15 mouse cellular contexts compared by ENCODE assay signal in genomic region chr8:81854543-81854942, GRCm38 (mm10).
A peak's percentile ranks its signal among the peaks of the same experiment; 100 is the strongest.
DNase-seq lines count a peak whose midpoint lies in the region; ATAC-seq and TF ChIP-seq lines count a peak whose summit lies in the region.
"Had no signal": no experiment of that assay in that cellular context is flagged by ENCODE, and none has a peak within 500 bp of the region (broad histone marks: within the 10 kb centered on the region; RNA-seq: fewer than 3 reads in every experiment).

No protein-coding gene starts in this region.

- no peaks in the 10 kb centered on the region for H3K79me2 ChIP-seq in heart, adult 2 months (replicated peaks; ENCODE audit: control insufficient read depth, insufficient read depth, low read length)
- no peaks in the 10 kb centered on the region for H3K79me2 ChIP-seq in CH12.LX (replicated peaks; ENCODE audit: control insufficient read depth, extremely low read depth, insufficient read depth, poor library complexity, severe bottlenecking)

- 0 out of 2 replicates have a peak overlapping the region, but pooled peaks have one; percentile 20 for H3K4me3 ChIP-seq in heart, adult 2 months
- peak overlapping the region in 2 of 3 experiments; percentile 7 to 8 for H3K4me3 ChIP-seq in CH12.LX (replicated peaks in 1 of 3; ENCODE audit: low read depth in 2 of 3, low read length in 2 of 3, poor library complexity in 1 of 3)
- H3K4me3 ChIP-seq in heart, embryonic 13.5 days = peak overlapping the region; percentile 27
- H3K4me3 ChIP-seq in hindbrain, postnatal 0 days (ENCODE audit: low read length) = no peak overlapping the region
- H3K4me3 ChIP-seq: hindbrain, embryonic 13.5 days; layer of hippocampus, adult 2 months; limb, embryonic 15.5 days; neural tube, embryonic 15.5 days had no signal

- H3K4me2 ChIP-seq in CH12.LX (ENCODE audit: insufficient read depth, low read depth, poor library complexity, severe bottlenecking) = peak overlapping the region; percentile 65
- peak overlapping the region; percentile 54 for H3K4me2 ChIP-seq in heart, embryonic 13.5 days
- no peak overlapping the region for H3K4me2 ChIP-seq in hindbrain, postnatal 0 days (ENCODE audit: low read depth, low read length)
- H3K4me2 ChIP-seq: hindbrain, embryonic 13.5 days; limb, embryonic 15.5 days; neural tube, embryonic 15.5 days had no signal

- H3K36me3 ChIP-seq in heart, adult 2 months (ENCODE audit: control insufficient read depth, insufficient read depth, low read length) = no peaks in the 10 kb centered on the region; the same call in 1 of the 2 replicates
- no peaks in the 10 kb centered on the region for H3K36me3 ChIP-seq in CH12.LX (replicated peaks in 1 of 2; ENCODE audit: control insufficient read depth in 1 of 2, insufficient read depth in 1 of 2, low read length in 1 of 2)
- no peaks in the 10 kb centered on the region for H3K36me3 ChIP-seq in heart, embryonic 13.5 days
- H3K36me3 ChIP-seq in hindbrain, postnatal 0 days (ENCODE audit: insufficient read depth, low read length) = no peaks in the 10 kb centered on the region
- H3K36me3 ChIP-seq: hindbrain, embryonic 13.5 days; limb, embryonic 15.5 days; neural tube, embryonic 15.5 days had no signal

- TF ChIP-seq POLR2A in heart, adult 2 months (IDR thresholded peaks at IDR 0.05; ENCODE audit: insufficient read depth, low read depth, low read length) = no peak
- TF ChIP-seq POLR2A in CH12.LX (IDR thresholded peaks at IDR 0.05; ENCODE audit: low read depth, low read length) = no peak

- ATAC-seq in heart, embryonic 13.5 days (ENCODE audit: extremely low read depth, insufficient number of reproducible peaks, low FRiP score, low TSS enrichment) = no peak
- ATAC-seq in hindbrain, postnatal 0 days = no peak
- ATAC-seq: forebrain, embryonic 14.5 days had no signal

- no peaks in the 10 kb centered on the region for H3K27me3 ChIP-seq in heart, adult 2 months (ENCODE audit: control insufficient read depth, insufficient read depth, low read length)
- no peaks in the 10 kb centered on the region for H3K27me3 ChIP-seq in CH12.LX (replicated peaks)
- no peaks in the 10 kb centered on the region for H3K27me3 ChIP-seq in heart, embryonic 13.5 days (replicated peaks)
- H3K27me3 ChIP-seq in hindbrain, postnatal 0 days (ENCODE audit: insufficient read depth, low read length) = no peaks in the 10 kb centered on the region
- H3K27me3 ChIP-seq: hindbrain, embryonic 13.5 days; limb, embryonic 15.5 days; neural tube, embryonic 15.5 days had no signal

- intact Hi-C loops in heart, adult 2 months (cut with DNase I) = no loop called here
- intact Hi-C loops in heart, postnatal 14 days (cut with DNase I) = no loop called here

- H3K27ac ChIP-seq in heart, adult 2 months = peak overlapping the region; percentile 75
- peak overlapping the region; percentile 26; the same call in 1 of the 2 replicates for H3K27ac ChIP-seq in CH12.LX (ENCODE audit: insufficient read depth, low read depth)
- peak overlapping the region; percentile 78 for H3K27ac ChIP-seq in heart, embryonic 13.5 days (replicated peaks)
- H3K27ac ChIP-seq in hindbrain, postnatal 0 days = no peak overlapping the region
- H3K27ac ChIP-seq: hindbrain, embryonic 13.5 days; layer of hippocampus, adult 2 months; limb, embryonic 15.5 days; neural tube, embryonic 15.5 days had no signal

- dilution Hi-C loops in CH12.LX (cut with MboI; ENCODE audit: extremely low pct_ligation_motif_present, extremely low pct_unique_long_range_greater_than_20kb, low sequenced_read_pairs) = no loop called here

- no peaks in the 10 kb centered on the region; the same call in 1 of the 2 replicates for H3K4me1 ChIP-seq in heart, adult 2 months (ENCODE audit: control insufficient read depth, insufficient read depth, low read length)
- peaks cover 5 to 46% of the 10 kb centered on the region in 2 experiments; a peak in 3 of 4 replicates for H3K4me1 ChIP-seq in CH12.LX (ENCODE audit: control insufficient read depth in 1 of 2, insufficient read depth in 2 of 2)
- H3K4me1 ChIP-seq in heart, embryonic 13.5 days = peaks cover 36% of the 10 kb centered on the region
- no peaks in the 10 kb centered on the region for H3K4me1 ChIP-seq in hindbrain, postnatal 0 days (ENCODE audit: insufficient read depth, low read length)
- H3K4me1 ChIP-seq: hindbrain, embryonic 13.5 days; neural tube, embryonic 15.5 days had no signal

- WGBS in heart, adult 2 months = 13% methylated on average over 8 of the region's 8 CpGs
- 28% methylated on average over 8 of the region's 8 CpGs for WGBS in heart, embryonic 13.5 days
- 85% methylated on average over 8 of the region's 8 CpGs for WGBS in hindbrain, postnatal 0 days

- no peaks in the 10 kb centered on the region for H3K9me3 ChIP-seq in CH12.LX (replicated peaks; ENCODE audit: low read length)
- no peaks in the 10 kb centered on the region for H3K9me3 ChIP-seq in heart, embryonic 13.5 days
- no peaks in the 10 kb centered on the region for H3K9me3 ChIP-seq in hindbrain, postnatal 0 days (ENCODE audit: low read length)
- H3K9me3 ChIP-seq: hindbrain, embryonic 13.5 days; limb, embryonic 15.5 days; neural tube, embryonic 15.5 days had no signal

- H3K9ac ChIP-seq in heart, adult 2 months (ENCODE audit: low read depth, low read length) = peak overlapping the region; percentile 41; the same call in 1 of the 2 replicates
- H3K9ac ChIP-seq in CH12.LX (ENCODE audit: insufficient read depth, low read depth) = peak overlapping the region; percentile 53; the same call in 1 of the 2 replicates
- peak overlapping the region; percentile 65 for H3K9ac ChIP-seq in heart, embryonic 13.5 days
- no peak overlapping the region for H3K9ac ChIP-seq in hindbrain, postnatal 0 days (replicated peaks; ENCODE audit: low read length)
- H3K9ac ChIP-seq: hindbrain, embryonic 13.5 days; limb, embryonic 15.5 days; neural tube, embryonic 15.5 days had no signal

- no peak; the same call in 1 of the 2 replicates for TF ChIP-seq RAD21 in CH12.LX (IDR thresholded peaks at IDR 0.05; ENCODE audit: low read depth, low read length)

- no peak for TF ChIP-seq EP300 in heart, adult 2 months (IDR thresholded peaks at IDR 0.05; ENCODE audit: insufficient read depth, low read depth, low read length)
- peak; percentile 79 for TF ChIP-seq EP300 in CH12.LX (IDR thresholded peaks at IDR 0.05; ENCODE audit: low read length)

- in situ Hi-C loops in CH12.LX (cut with MboI; ENCODE audit: low pct_ligation_motif_present, low pct_unique_long_range_greater_than_20kb, low sequenced_read_pairs) = no loop called here

- TF ChIP-seq CTCF in heart, adult 2 months (IDR thresholded peaks at IDR 0.05) = no peak
- TF ChIP-seq CTCF in CH12.LX (conservative IDR thresholded peaks at IDR 0.05 in 1 of 2, IDR thresholded peaks at IDR 0.05 in 1 of 2; ENCODE audit: low read depth in 2 of 2, low read length in 2 of 2) = no peak
- no peak for TF ChIP-seq CTCF in hindbrain, postnatal 0 days (IDR thresholded peaks at IDR 0.05; ENCODE audit: low read depth)

- peak in 1 of 2 experiments; percentile 13 for DNase-seq in heart, adult 2 months
- DNase-seq in heart, postnatal 14 days = no peak
- DNase-seq in CH12.LX (ENCODE audit: extremely low read depth) = peak; percentile 69
- DNase-seq in lung, postnatal 36 days = peak; percentile 18
- DNase-seq in spleen, postnatal 36 days (ENCODE audit: low spot score in 2 of 2) = no peak
- no peak for DNase-seq in cerebellum, postnatal 36 days
- no peak for DNase-seq in hindbrain, postnatal 0 days (ENCODE audit: low spot score)
- DNase-seq: cerebellum, adult 11 months; retina, postnatal 1 day had no signal

TF ChIP-seq in CH12.LX, 34 proteins besides CTCF, POLR2A, EP300 and RAD21:
- 0 out of 2 replicates have a peak, but pooled peaks have one; percentile 45 for TF ChIP-seq TBP (conservative IDR thresholded peaks at IDR 0.05; ENCODE audit: low read depth, low read length)
- TF ChIP-seq ZNF384 (IDR thresholded peaks at IDR 0.05; ENCODE audit: low read depth, low read length) = no peak
- TF ChIP-seq JUN (IDR thresholded peaks at IDR 0.05; ENCODE audit: insufficient read depth, low read depth, low read length) = peak; percentile 93
- TF ChIP-seq GABPA (IDR thresholded peaks at IDR 0.05; ENCODE audit: insufficient replicate concordance, low read depth, low read length) = no peak
- TF ChIP-seq IRF4 (IDR thresholded peaks at IDR 0.05; ENCODE audit: low read depth, low read length) = peak; percentile 73
- TF ChIP-seq ZKSCAN1 (IDR thresholded peaks at IDR 0.05; ENCODE audit: borderline replicate concordance, low read depth, low read length) = no peak
- 0 out of 2 replicates have a peak, but pooled peaks have one; percentile 48 for TF ChIP-seq MAZ (IDR thresholded peaks at IDR 0.05; ENCODE audit: low read depth, low read length)
- 0 out of 2 replicates have a peak, but pooled peaks have one; percentile 20 for TF ChIP-seq RCOR1 (conservative IDR thresholded peaks at IDR 0.05; ENCODE audit: low read depth, low read length)
- TF ChIP-seq JUND (conservative IDR thresholded peaks at IDR 0.05; ENCODE audit: low read depth, low read length) = peak; percentile 90
- peak; percentile 38; the same call in 1 of the 2 replicates for TF ChIP-seq TCF12 (IDR thresholded peaks at IDR 0.05; ENCODE audit: low read depth, low read length)
- 0 out of 2 replicates have a peak, but pooled peaks have one; percentile 15 for TF ChIP-seq MEF2A (IDR thresholded peaks at IDR 0.05; ENCODE audit: borderline replicate concordance, low read depth, low read length)
- TF ChIP-seq ETS1 (conservative IDR thresholded peaks at IDR 0.05; ENCODE audit: low read depth, low read length) = peak; percentile 93
- TF ChIP-seq SIN3A (IDR thresholded peaks at IDR 0.05; ENCODE audit: low read length) = 0 out of 2 replicates have a peak, but pooled peaks have one; percentile 45
- no peak for TF ChIP-seq NRF1 (IDR thresholded peaks at IDR 0.05; ENCODE audit: low read depth, low read length)

Comparison
In these comparisons a context has a peak if more than half of its experiments do, and no peak if none do; other contexts are left out.
1. DNase-seq: peak in CH12.LX (single experiment) and lung, postnatal 36 days (single experiment); none in heart, postnatal 14 days (0 of 2), spleen, postnatal 36 days (0 of 2), cerebellum, postnatal 36 days (0 of 2) and hindbrain, postnatal 0 days (single experiment).